Mouse (Mus musculus) liver, adult 2 months (tissue): ENCODE measurements around the gene Bpifa1.

Source experiments
- CTCF ChIP-seq: fragments of 200-500 bp; IDR thresholded peaks from 2 replicates; pipeline ENCODE4 v1.5.1; 2011; ENCODE audit warnings: low read depth, low read length, control low read depth
- POLR2A ChIP-seq: fragments of 200-500 bp; IDR thresholded peaks from 2 replicates; pipeline ENCODE4 v1.6.1; 2011; ENCODE audit warnings: low read length, control low read depth; ENCODE audit not compliant: insufficient read depth; ENCODE audit errors: extremely low read depth

- TF ChIP-seq CTCF (peak; percentile 43), POLR2A (no peak)
Observed at GRCm38 (mm10) chr2:154173313-154173712, 30.6 kb downstream of the Bpifa1 start.
